Mouse (Mus musculus) limb, embryonic 13.5 days (tissue): ENCODE data around the gene Dppa2. TPM values are rescaled to one million over a fixed set of nuclear protein-coding genes. Genes with fewer than 3 reads are reported as not detected.

Experiments used
- ATAC-seq: fragments of 200-750 bp; cut with Nextera tagmentation; 2 replicates; pipeline ENCODE4 v1.8.0; 2017; ENCODE audit warnings: low read depth, moderate number of reproducible peaks, moderate TSS enrichment; ENCODE audit not compliant: low FRiP score
- H3K27ac ChIP-seq: fragments of 300-500 bp; sonication (generic); 2 replicates; pipeline ENCODE4 v1.5.1; 2015; ENCODE audit warnings: inconsistent platforms, mild to moderate bottlenecking, moderate library complexity
- H3K27me3 ChIP-seq: fragments of 300-500 bp; sonication (generic); 2 replicates; pipeline ENCODE4 v1.6.1; 2015; ENCODE audit warnings: mild to moderate bottlenecking, inconsistent platforms
- H3K36me3 ChIP-seq: fragments of 300-500 bp; sonication (generic); 2 replicates; pipeline ENCODE4 v1.6.1; 2015; ENCODE audit warnings: inconsistent platforms, mild to moderate bottlenecking, moderate library complexity
- H3K4me1 ChIP-seq: fragments of 300-500 bp; sonication (generic); 2 replicates; pipeline ENCODE4 v1.6.1; 2015; ENCODE audit warnings: inconsistent platforms
- H3K4me2 ChIP-seq: fragments of 300-500 bp; sonication (generic); replicated peaks from 2 replicates; pipeline ENCODE4 v1.6.1; 2015; ENCODE audit warnings: inconsistent platforms, mild to moderate bottlenecking, moderate library complexity
- H3K4me3 ChIP-seq: fragments of 300-500 bp; sonication (generic); 2 replicates; pipeline ENCODE4 v1.5.1; 2015; ENCODE audit warnings: moderate library complexity, mild to moderate bottlenecking, inconsistent platforms
- H3K9ac ChIP-seq: fragments of 300-500 bp; sonication (generic); 2 replicates; pipeline ENCODE4 v1.6.1; 2015; ENCODE audit warnings: mild to moderate bottlenecking, inconsistent platforms
- H3K9me3 ChIP-seq: fragments of 300-500 bp; sonication (generic); 2 replicates; pipeline ENCODE4 v1.6.1; 2016; ENCODE audit warnings: inconsistent platforms
- WGBS: fragments of 180-500 bp; shearing (Covaris S2); methylation state at CpG from one replicate; pipeline ENCODE4 v1.1.7; 2015; 5-methylcytosine and 5-hydroxymethylcytosine counted together
- polyA plus RNA-seq: library from polyadenylated mRNA; unstranded; fragments of >200 nt; fragmentation: Nextera tagmentation; extraction: Ambion mirVana; gene quantifications from 2 replicates; pipeline ENCODE4 v1.2.1, GENCODE M21; 2015

Gene Dppa2
- polyA plus RNA-seq, 1 experiment from 2014 or later, result not detected

DNA sequence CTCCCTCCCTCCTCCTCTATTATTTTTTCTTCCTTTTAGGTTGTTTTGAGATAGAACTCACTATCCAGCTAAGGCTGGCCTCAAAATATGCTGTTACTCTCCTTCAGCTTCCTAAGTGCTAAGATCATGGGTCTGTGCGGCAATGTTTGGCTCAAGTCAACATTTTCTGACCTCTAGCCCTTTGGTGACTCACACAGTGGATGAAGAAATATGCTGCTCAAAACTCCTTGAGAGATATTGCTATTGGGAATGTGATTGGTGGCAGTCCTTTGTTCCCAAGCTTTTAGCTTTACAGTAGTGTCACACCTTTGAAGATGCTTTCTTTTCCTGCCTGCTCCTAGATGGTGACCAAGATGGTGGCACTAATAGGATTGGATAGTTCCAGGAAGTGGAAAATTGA lies 52.7 kb downstream of the Dppa2 start:
- Histone ChIP-seq H3K27ac (no peak overlapping the region), H3K4me2 (no peak overlapping the region), H3K9ac (no peak overlapping the region), H3K4me3 (no peak overlapping the region), H3K4me1 (no peaks in the 10 kb centered on the region), H3K9me3 (no peaks in the 10 kb centered on the region), H3K36me3 (no peaks in the 10 kb centered on the region), H3K27me3 (no peaks in the 10 kb centered on the region)
- no peak for ATAC-seq
- WGBS, result 94% methylated on average over 1 of the region's 1 CpGs

GRCm38 (mm10) chr16:48360887-48361286 lies 57.2 kb downstream of the Dppa2 start:
- H3K9me3 ChIP-seq, result no peaks in the 10 kb centered on the region
- no peaks in the 10 kb centered on the region for H3K27me3 ChIP-seq
- no peak overlapping the region for H3K9ac ChIP-seq
- H3K4me3 ChIP-seq, result no peak overlapping the region
- H3K36me3 ChIP-seq, result no peaks in the 10 kb centered on the region
- H3K4me2 ChIP-seq, result no peak overlapping the region
- no peaks in the 10 kb centered on the region for H3K4me1 ChIP-seq
- no peak for ATAC-seq
- no peak overlapping the region for H3K27ac ChIP-seq
- 93% methylated on average over 12 of the region's 12 CpGs for WGBS

DNA sequence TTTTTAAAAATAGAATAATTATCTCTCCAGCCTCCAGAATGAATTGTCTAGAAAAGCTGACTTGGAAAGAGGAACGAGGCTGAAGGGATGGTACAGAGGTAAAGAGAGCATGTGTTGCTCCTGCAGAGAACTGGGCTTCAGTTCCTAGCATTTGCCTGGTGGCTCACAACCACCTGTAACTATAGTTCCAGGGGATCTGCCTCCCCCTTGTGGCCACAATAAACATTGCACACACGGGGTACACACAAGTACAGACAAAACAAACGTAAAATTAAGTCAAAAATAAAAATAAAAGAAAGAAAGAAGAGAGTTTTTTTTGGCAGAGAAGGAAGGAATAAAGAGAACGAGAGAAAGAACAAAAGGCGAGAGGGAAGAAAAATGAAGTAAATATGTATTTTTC lies 63.1 kb downstream of the Dppa2 start:
- no peaks in the 10 kb centered on the region for H3K9me3 ChIP-seq
- no peaks in the 10 kb centered on the region for H3K4me1 ChIP-seq
- H3K9ac ChIP-seq, result no peak overlapping the region
- H3K27ac ChIP-seq, result no peak overlapping the region
- no peak overlapping the region for H3K4me3 ChIP-seq
- no peak overlapping the region for H3K4me2 ChIP-seq
- 91% methylated on average over 5 of the region's 5 CpGs for WGBS
- ATAC-seq, result no peak
- no peaks in the 10 kb centered on the region for H3K27me3 ChIP-seq
- no peaks in the 10 kb centered on the region for H3K36me3 ChIP-seq

GRCm38 (mm10) chr16:48368096-48368495 lies 64.4 kb downstream of the Dppa2 start:
- Histone ChIP-seq H3K36me3 (no peaks in the 10 kb centered on the region), H3K4me2 (no peak overlapping the region), H3K4me1 (no peaks in the 10 kb centered on the region), H3K27ac (no peak overlapping the region), H3K9me3 (no peaks in the 10 kb centered on the region), H3K9ac (no peak overlapping the region), H3K27me3 (no peaks in the 10 kb centered on the region), H3K4me3 (no peak overlapping the region)
- no peak for ATAC-seq
- 97% methylated on average over 2 of the region's 2 CpGs for WGBS

Other genes with a start within 250 kb of the Dppa2 start
- not detected in 2 replicates for gene Dppa4, start 20.2 kb upstream of the Dppa2 start, polyA plus RNA-seq
- gene Gm5485, start 108.5 kb downstream of the Dppa2 start, polyA plus RNA-seq, result not detected in 2 replicates
- gene Morc1, start 127.3 kb downstream of the Dppa2 start, polyA plus RNA-seq, result 0.10 TPM in 1 of 2 replicates, not detected in the other